Mouse (Mus musculus) cerebellum, adult 2 months (tissue): ENCODE data around the gene Ints7.

Source experiments
- CTCF ChIP-seq: fragments of 200-500 bp; IDR thresholded peaks from 2 replicates; pipeline ENCODE4 v1.5.1; 2011; ENCODE audit warnings: low read depth, mild to moderate bottlenecking, control low read depth, low read length, moderate library complexity, borderline replicate concordance; ENCODE audit not compliant: insufficient read depth
- POLR2A ChIP-seq: fragments of 200-500 bp; IDR thresholded peaks from 2 replicates; pipeline ENCODE4 v1.6.1; 2011; ENCODE audit warnings: low read length, control low read depth, borderline replicate concordance; ENCODE audit not compliant: insufficient read depth

DNA sequence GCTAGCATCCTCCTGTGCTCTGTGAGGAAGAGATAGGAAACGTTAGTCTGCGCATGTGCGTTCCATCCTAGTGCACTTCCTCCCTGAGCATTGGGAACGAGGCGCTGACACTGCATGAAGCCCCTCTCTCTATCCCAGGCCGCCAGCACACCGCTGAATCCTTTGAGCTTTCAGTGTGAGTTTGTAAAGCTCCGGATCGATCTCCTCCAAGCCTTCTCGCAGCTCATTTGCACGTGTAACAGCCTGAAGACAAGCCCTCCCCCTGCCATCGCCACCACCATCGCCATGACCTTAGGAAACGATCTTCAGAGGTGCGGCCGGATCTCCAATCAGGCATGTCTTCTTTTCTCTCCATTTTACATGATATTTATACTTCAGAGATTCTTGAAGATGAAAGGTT lies 37.4 kb downstream of the Ints7 start:
- TF ChIP-seq POLR2A (no peak), CTCF (no peak)
